Mouse (Mus musculus) liver, embryonic 14.5 days (tissue): ENCODE results near the gene Col23a1.

Source experiments
- CTCF ChIP-seq: IDR thresholded peaks from 2 replicates; pipeline ENCODE4 v1.5.1; 2016; ENCODE audit warnings: antibody characterized with exemption, low read depth, control low read depth
- EP300 ChIP-seq: IDR thresholded peaks from 2 replicates; pipeline ENCODE4 v1.6.1; 2016; ENCODE audit warnings: antibody characterized with exemption, low read depth

DNA sequence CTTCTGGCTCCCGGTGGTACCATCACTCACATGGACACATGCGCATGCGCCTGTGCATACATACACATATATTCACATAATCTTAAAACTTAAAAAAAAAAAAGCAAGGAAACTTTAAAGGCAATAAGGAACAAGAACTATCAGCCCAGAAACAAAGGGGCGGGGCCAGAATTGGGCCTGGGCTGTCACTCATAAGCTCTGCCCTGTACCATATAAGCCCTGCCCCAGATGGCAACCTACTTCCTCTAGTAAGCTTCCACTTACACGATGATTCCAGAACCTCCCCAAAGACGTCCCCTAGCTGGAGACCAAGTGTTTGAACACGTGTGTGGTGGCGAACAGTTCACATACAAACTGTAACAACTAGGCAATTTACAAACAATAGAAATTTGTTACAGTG lies 117.6 kb downstream of the Col23a1 start:
- TF ChIP-seq CTCF: no peak
- no peak for TF ChIP-seq EP300
